Mouse (Mus musculus): ENCODE data around the gene Polh.

Gene Polh

DNA sequence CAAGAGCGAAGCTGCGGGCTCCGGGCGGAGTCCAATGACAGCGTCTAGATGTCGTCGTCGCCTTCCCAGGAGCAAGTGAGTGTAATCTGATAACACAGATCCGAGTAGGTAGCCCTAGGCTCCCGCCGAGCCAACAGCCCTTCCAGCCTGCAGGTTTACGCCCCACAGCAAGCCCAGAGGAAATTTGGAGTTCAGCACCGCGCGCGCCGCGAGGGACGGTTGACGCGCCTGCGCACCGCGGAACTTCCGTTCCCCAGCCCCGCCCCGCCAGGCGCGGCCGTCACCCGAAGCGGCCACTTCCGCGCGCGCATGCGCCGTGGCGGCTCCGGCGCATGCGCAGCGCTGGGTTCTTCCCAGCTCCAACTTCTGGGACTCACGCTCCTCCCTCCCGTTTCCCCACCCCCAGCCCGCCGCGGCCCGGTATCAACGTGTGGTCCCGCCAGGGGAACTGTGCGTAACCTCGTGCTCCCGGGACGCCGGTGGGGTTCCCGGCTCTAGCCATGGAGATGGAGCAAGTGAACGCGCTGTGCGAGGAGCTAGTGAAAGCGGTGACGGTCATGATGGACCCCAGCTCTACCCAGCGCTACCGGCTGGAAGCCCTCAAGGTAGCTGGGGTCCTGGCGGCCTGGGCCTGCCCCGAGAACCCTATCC is at the start of gene Polh, which contains the start of gene Xpo5:
Gene Polh (minus strand): TSS at position 225 of the 651 bp plus-strand sequence.
Gene Xpo5 (plus strand): TSS at position 362 of the 651 bp plus-strand sequence.
- peak; percentile 96 for DNase-seq (ENCODE audit: low read depth, low spot score)

DNA sequence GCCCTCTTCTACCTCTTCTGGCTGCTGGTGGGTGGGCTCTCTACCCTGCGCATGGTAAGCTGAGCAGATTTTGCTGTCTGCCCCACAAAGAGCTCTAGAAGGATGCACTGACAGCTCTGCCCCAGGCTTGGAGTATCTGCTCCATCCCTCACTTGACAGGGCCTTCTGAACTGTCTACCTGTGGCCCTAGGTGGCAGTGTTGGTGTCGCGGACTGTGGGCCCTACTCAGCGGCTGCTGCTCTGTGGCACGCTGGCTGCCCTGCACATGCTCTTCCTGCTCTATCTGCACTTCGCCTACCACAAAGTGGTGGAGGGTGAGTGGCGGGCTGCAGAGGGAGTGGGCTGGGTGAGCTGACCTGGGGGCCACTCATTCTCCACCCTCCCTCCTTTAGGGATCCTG is 48.7 kb upstream of the Polh start:
- Histone ChIP-seq H3K36me3 (ENCODE audit: control insufficient read depth, insufficient read depth, low read length, poor library complexity, severe bottlenecking) (peaks cover 6% of the 10 kb centered on the region), H3K27me3 (ENCODE audit: control insufficient read depth, insufficient read depth, low read length, poor library complexity, severe bottlenecking) (no peaks in the 10 kb centered on the region)
- peak; percentile 38 for DNase-seq (ENCODE audit: low read depth, low spot score)

More for the DNA sequence above, at the start of gene Polh, which contains the start of gene Xpo5:
- H3K27me3 ChIP-seq (ENCODE audit: control insufficient read depth, insufficient read depth, low read length, poor library complexity, severe bottlenecking), result no peaks in the 10 kb centered on the region
- H3K36me3 ChIP-seq (ENCODE audit: control insufficient read depth, insufficient read depth, low read length, poor library complexity, severe bottlenecking), result peaks cover 6% of the 10 kb centered on the region

DNA sequence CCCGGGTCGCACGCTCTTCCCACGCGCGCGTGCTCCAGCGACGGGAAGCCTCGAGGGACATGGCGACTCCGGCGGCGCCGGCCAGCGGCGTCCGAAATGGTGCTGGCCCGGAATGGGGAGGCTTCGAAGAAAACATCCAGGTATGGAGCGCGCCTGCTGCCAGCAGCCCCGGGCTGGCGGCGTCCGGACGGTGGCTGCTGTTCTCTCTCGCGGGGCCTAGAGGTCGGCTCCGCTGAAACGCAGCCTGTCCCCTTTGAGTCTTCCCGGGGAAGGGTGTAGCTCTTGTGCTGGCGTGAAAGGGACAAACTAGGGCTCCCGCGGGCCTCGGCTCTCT is 45.7 kb upstream of the Polh start:
- H3K27me3 ChIP-seq (ENCODE audit: control insufficient read depth, insufficient read depth, low read length, poor library complexity, severe bottlenecking), result no peaks in the 10 kb centered on the region
- peaks cover 6% of the 10 kb centered on the region for H3K36me3 ChIP-seq (ENCODE audit: control insufficient read depth, insufficient read depth, low read length, poor library complexity, severe bottlenecking)
- DNase-seq (ENCODE audit: low read depth, low spot score), result no peak

DNA sequence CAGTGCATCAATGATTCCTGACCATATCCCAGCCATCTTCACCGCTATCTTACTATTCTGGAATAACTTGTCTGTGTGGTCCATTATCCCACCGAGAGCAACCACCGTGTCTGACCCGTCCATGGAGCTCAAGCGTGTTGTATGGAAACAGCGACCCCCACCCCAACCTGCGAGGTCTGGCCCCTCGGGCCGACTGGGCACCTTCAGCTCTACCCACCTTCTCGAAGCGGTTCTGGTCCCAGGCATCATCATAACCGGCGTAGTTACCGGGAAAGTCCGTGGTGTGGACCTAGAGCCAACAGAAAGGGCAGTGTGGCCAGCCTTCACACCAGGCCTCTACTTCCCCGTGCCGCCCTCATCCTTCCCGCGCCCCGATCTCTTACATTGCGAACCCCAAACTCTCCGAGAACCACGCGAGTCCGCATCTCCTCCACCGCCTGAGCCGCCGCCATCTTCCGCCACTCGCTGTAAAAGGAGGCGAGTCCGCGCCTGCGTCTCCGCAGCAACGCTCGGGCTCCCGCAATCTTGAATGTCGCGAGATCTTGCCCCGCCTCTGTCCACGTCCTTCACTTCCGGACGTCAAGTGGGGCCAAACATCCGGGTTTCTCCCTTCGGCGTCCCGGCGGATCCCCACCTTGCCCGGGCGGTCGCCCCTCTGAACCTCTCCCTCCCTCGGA is 45.2 kb upstream of the Polh start, which contains the start of the genes Polr1c and Yipf3:
Gene Polr1c (minus strand): TSS at position 543 of the 677 bp plus-strand sequence.
Gene Yipf3 (plus strand): TSS at position 569 of the 677 bp plus-strand sequence.
- DNase-seq (ENCODE audit: low read depth, low spot score), result peak; percentile 94
- H3K36me3 ChIP-seq (ENCODE audit: control insufficient read depth, insufficient read depth, low read length, poor library complexity, severe bottlenecking), result peaks cover 6% of the 10 kb centered on the region

DNA sequence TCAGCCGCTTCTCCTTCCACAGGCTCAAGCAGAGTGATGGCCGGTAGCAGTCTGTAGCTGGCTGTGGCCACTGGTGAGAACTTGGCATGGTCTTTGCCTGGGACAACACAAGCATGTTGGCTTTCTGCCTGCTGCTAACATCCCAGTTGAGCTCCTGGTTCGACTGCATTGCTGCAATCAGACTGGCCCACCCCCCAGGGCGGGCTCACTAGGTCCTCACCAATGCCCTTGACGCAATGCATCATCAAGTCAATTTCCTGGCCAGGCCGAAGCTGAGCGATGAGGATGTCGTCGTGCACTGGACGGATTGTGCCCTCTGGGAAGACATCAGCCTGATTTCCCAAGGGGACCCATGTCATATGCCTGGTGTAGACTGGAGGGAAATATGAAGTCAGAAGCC is 42.1 kb upstream of the Polh start:
- peaks cover 8% of the 10 kb centered on the region; the same call in 1 of the 2 replicates for H3K36me3 ChIP-seq (ENCODE audit: control insufficient read depth, insufficient read depth, low read length, poor library complexity, severe bottlenecking)
- no peaks in the 10 kb centered on the region for H3K27me3 ChIP-seq (ENCODE audit: control insufficient read depth, insufficient read depth, low read length, poor library complexity, severe bottlenecking)
- no peak for DNase-seq (ENCODE audit: low read depth, low spot score)

More for the DNA sequence above, 45.2 kb upstream of the Polh start, which contains the start of the genes Polr1c and Yipf3:
- H3K27me3 ChIP-seq (ENCODE audit: control insufficient read depth, insufficient read depth, low read length, poor library complexity, severe bottlenecking), result no peaks in the 10 kb centered on the region

DNA sequence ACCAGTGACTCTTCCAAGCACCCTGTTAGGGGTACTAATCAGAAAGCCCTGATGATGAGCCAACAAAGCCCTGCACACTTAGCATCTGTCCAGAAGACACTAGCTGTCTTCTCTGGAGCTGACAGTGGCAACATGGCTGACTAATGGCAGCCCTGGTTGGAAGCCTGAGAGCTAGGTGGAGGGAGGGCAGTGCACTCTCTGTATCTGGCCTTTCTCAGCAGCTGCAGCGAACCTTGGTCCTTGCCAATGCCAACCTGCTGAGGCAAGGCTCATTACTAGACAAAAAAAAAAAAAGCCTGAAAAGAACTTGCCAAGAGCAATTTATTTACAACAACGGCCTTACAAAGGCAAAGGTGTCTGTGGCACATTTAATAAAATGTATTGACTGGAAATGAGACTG is 41.2 kb upstream of the Polh start:
- no peak for DNase-seq (ENCODE audit: low read depth, low spot score)
- Histone ChIP-seq H3K36me3 (ENCODE audit: control insufficient read depth, insufficient read depth, low read length, poor library complexity, severe bottlenecking) (peaks cover 8% of the 10 kb centered on the region; the same call in 1 of the 2 replicates), H3K27me3 (ENCODE audit: control insufficient read depth, insufficient read depth, low read length, poor library complexity, severe bottlenecking) (no peaks in the 10 kb centered on the region)

DNA sequence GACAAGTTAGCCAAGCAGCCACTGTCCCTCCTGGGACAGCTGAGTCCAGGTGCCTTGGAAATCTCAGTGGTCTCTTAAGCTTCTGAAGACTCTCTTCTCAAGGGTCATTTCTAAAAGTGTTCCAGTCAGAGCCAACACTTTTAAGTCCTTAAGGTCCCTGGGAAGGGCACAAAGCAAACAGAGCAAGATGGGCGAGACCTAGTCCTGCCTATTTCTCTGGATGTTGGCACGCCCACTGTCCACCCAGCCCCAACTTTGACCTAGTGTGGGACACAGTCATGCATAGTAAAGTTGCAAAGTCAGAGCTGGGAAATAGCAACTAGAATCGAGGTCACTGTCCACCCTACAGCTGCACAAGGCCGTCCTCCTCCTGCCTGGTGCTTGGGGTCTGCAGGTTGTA is 40.5 kb upstream of the Polh start:
- DNase-seq (ENCODE audit: low read depth, low spot score), result no peak
- Histone ChIP-seq H3K27me3 (ENCODE audit: control insufficient read depth, insufficient read depth, low read length, poor library complexity, severe bottlenecking) (no peaks in the 10 kb centered on the region), H3K36me3 (ENCODE audit: control insufficient read depth, insufficient read depth, low read length, poor library complexity, severe bottlenecking) (peaks cover 8% of the 10 kb centered on the region; the same call in 1 of the 2 replicates)

DNA sequence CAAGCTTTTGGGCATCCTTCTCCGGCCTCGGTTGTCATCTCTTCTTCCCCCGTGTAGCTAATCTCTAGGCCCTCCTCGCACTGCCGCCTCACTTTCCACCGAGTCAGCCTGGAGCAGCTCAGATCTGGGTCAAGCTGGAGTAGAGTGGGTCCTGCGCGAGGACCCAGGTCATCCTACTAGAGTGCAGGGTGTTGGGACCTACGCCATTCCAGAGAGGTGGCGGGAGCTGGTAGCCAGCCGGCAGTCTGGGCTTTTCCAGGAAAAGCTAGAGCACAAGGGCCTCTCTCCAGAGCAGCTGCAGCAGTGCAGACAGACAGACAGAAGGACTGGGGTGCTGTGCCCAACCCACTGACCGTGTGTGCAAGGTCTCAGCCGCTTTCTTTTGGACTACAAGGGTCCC is 39.8 kb upstream of the Polh start:
- peaks cover 9% of the 10 kb centered on the region; the same call in 1 of the 2 replicates for H3K36me3 ChIP-seq (ENCODE audit: control insufficient read depth, insufficient read depth, low read length, poor library complexity, severe bottlenecking)
- no peak for DNase-seq (ENCODE audit: low read depth, low spot score)
- H3K27me3 ChIP-seq (ENCODE audit: control insufficient read depth, insufficient read depth, low read length, poor library complexity, severe bottlenecking), result no peaks in the 10 kb centered on the region

DNA sequence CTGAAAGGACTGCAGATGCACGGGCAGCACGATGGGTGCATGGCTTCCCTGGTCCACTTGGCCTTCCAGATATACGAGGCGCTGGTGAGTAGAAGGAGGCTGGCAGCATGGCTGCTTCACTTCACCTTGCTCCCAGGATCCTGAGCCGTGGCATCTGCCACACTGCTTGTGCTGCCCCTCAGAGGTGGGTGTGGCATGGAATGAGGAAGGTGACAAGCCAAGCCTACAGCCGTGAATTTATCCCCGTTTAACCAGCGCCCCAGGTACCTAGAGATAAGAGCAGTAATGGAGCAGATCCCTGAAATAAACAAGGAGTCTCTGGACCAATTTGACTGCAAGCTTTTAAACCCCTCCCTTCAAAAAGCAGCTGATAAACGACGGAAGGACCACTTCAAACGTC is 39.0 kb upstream of the Polh start:
- peaks cover 12% of the 10 kb centered on the region; the same call in 1 of the 2 replicates for H3K36me3 ChIP-seq (ENCODE audit: control insufficient read depth, insufficient read depth, low read length, poor library complexity, severe bottlenecking)
- no peak for DNase-seq (ENCODE audit: low read depth, low spot score)

DNA sequence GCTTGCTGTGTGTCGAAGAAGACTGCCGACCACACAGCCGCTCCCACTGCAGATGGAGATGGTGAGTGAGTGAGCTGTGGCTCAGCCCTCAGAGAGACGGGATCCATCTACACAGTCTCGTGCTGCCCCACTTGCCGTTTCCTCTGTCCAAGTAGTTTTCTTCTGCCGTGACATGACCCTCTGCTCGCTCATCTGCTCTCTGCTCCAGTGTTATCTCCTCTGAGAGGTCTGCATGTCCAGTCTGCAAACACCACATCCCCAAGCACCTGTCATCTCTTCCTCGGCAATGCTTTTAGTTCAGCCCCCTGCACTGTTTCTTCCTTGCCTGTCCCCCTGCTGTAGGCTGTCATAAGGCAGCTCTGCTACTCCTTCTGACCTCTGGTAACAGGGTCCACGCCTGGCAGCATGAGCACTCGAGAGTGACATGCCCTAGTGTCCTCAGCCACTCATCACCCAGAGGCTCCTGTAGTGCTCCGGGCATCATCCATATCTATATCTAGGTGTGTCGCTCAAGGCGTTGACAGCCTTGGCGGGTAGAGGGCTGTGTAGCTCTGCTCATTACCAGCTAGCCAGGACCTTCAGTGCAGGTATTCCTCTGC is 37.2 kb upstream of the Polh start:
- DNase-seq (ENCODE audit: low read depth, low spot score), result no peak
- no peaks in the 10 kb centered on the region for H3K27me3 ChIP-seq (ENCODE audit: control insufficient read depth, insufficient read depth, low read length, poor library complexity, severe bottlenecking)
- peaks cover 13% of the 10 kb centered on the region for H3K36me3 ChIP-seq (ENCODE audit: control insufficient read depth, insufficient read depth, low read length, poor library complexity, severe bottlenecking)

More for the DNA sequence above, 39.0 kb upstream of the Polh start:
- no peaks in the 10 kb centered on the region for H3K27me3 ChIP-seq (ENCODE audit: control insufficient read depth, insufficient read depth, low read length, poor library complexity, severe bottlenecking)

DNA sequence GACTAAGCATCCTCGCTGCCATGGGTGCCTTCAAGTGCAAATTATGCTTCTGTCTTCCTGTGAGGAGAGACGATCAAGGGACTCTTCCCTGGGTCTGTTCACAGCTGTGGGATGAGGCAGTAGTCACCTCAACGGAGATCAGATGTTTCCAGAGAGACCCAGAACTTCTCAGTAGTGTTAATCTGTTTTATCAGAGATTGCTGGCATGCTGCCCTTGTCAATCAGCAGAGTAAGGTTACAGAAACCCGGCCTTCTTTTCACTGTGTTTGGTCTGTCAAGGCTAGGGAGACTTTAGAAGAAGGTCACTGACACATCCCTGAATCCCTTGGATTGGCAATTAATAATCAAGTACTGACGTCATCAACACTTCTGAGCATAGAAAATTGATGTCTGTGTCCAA is 35.0 kb upstream of the Polh start:
- no peak for DNase-seq (ENCODE audit: low read depth, low spot score)
- H3K36me3 ChIP-seq (ENCODE audit: control insufficient read depth, insufficient read depth, low read length, poor library complexity, severe bottlenecking), result peaks cover 17% of the 10 kb centered on the region

DNA sequence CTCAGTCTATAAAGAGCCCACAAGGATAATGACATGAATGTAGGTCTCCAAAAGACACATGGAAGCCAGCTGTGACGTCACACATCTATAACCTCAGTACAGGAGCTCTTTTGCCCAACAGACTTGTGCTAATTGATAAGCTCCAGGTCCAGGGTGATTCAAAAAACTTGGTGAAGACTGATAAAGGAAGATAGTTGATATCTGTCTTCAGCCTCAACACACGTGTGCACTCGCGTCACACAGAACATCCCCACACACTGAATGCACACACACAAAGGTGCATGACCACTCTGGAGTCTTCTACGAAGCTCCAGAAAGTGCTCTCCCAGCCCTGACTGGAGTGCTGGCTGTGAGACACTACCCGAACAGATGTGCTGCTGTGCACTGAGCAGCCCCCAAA is 34.6 kb upstream of the Polh start:
- no peak for DNase-seq (ENCODE audit: low read depth, low spot score)
- peaks cover 15% of the 10 kb centered on the region for H3K36me3 ChIP-seq (ENCODE audit: control insufficient read depth, insufficient read depth, low read length, poor library complexity, severe bottlenecking)
- H3K27me3 ChIP-seq (ENCODE audit: control insufficient read depth, insufficient read depth, low read length, poor library complexity, severe bottlenecking), result no peaks in the 10 kb centered on the region

More for the DNA sequence above, 35.0 kb upstream of the Polh start:
- H3K27me3 ChIP-seq (ENCODE audit: control insufficient read depth, insufficient read depth, low read length, poor library complexity, severe bottlenecking), result no peaks in the 10 kb centered on the region

DNA sequence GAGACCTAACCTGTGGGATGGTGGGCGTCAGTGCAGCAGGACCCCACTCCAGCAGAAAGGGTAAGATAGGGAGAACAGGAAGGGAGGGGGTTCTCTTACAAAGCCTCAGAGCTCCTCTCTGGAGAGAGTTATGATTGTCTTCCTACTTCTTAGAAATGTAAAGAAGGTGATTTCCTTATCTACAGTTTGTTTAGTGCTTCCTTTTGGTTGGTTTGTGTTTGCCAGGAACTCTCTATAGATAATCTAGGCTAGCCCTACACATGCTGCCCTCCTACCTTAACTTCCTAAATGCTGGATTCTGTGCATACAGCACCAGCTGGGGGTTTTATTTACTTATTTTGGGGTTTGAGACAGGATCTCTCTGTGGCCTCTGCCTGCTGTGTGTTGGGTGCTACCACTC is 33.6 kb upstream of the Polh start:
- Histone ChIP-seq H3K36me3 (ENCODE audit: control insufficient read depth, insufficient read depth, low read length, poor library complexity, severe bottlenecking) (peaks cover 13% of the 10 kb centered on the region), H3K27me3 (ENCODE audit: control insufficient read depth, insufficient read depth, low read length, poor library complexity, severe bottlenecking) (no peaks in the 10 kb centered on the region)
- no peak for DNase-seq (ENCODE audit: low read depth, low spot score)

DNA sequence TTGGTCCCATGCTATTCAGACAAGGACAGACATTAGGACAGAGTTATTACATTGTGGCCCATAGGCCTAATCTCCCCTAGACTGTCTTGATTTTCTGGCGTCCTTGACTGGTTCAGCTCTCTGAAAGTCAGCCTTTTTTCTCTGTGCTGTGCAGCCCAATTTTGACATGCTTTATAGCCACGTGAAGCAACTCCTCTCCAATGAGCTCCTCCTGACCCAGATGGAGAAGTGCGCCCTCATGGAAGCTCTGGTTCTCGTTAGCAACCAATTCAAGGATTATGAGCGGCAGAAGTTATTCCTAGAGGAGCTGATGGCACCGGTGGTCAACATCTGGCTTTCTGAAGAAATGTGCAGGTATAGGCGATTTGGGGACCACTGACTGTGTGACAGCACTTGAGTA is 25.1 kb upstream of the Polh start:
- DNase-seq (ENCODE audit: low read depth, low spot score), result no peak
- Histone ChIP-seq H3K27me3 (ENCODE audit: control insufficient read depth, insufficient read depth, low read length, poor library complexity, severe bottlenecking) (no peaks in the 10 kb centered on the region), H3K36me3 (ENCODE audit: control insufficient read depth, insufficient read depth, low read length, poor library complexity, severe bottlenecking) (peaks cover 15% of the 10 kb centered on the region)

DNA sequence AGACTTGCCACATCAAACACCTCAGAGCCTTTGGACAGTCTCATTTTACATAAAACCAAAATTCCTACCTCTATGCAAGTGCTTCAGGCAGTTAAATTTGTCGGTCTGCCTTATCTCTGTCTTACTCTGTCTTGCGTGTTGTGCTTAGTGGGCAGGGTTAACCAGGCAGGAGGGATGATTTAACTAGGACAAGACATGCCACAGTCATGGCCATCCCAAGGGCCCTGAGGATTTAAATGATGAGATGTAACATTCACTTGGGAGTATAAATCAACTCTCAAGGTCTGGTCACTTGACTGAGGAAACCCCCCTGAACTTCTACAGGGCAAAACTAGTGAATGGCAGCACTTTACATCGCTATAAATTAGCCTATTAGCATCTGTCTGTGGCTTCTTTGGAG is 19.2 kb upstream of the Polh start:
- peaks cover 12% of the 10 kb centered on the region for H3K36me3 ChIP-seq (ENCODE audit: control insufficient read depth, insufficient read depth, low read length, poor library complexity, severe bottlenecking)
- no peaks in the 10 kb centered on the region for H3K27me3 ChIP-seq (ENCODE audit: control insufficient read depth, insufficient read depth, low read length, poor library complexity, severe bottlenecking)
- no peak for DNase-seq (ENCODE audit: low read depth, low spot score)

Measured in splenic B cell, adult 2 months (primary cell).